Mouse (Mus musculus): ENCODE measurements around the gene Cd8a.
"Not testable (repeated sequence)": the region's sequence is repeated elsewhere in the genome, so short reads cannot be mapped to it uniquely, and the experiment has no call there.

Gene Cd8a

GRCm38 (mm10) chr6:71373249-71373775, at the start of gene Cd8a:
Cd8a (plus strand) TSS chr6:71373427.
- no peak for DNase-seq (ENCODE audit: extremely low spot score, low spot score)

- DNase-seq (ENCODE audit: extremely low spot score, low spot score): no peak
Observed at GRCm38 (mm10) chr6:71324816-71325215, 48.4 kb upstream of the Cd8a start.

GRCm38 (mm10) chr6:71329881-71330280, 43.3 kb upstream of the Cd8a start:
- no peak for DNase-seq (ENCODE audit: extremely low spot score, low spot score)

- no peak for DNase-seq (ENCODE audit: extremely low spot score, low spot score)
Observed at GRCm38 (mm10) chr6:71330486-71330885, 42.7 kb upstream of the Cd8a start.

- DNase-seq (ENCODE audit: extremely low spot score, low spot score): not testable (repeated sequence)
Observed at GRCm38 (mm10) chr6:71331491-71331890, 41.7 kb upstream of the Cd8a start.

GRCm38 (mm10) chr6:71332236-71332965, 40.8 kb upstream of the Cd8a start:
- no peak for DNase-seq (ENCODE audit: extremely low spot score, low spot score)

- no peak for DNase-seq (ENCODE audit: extremely low spot score, low spot score)
Observed at GRCm38 (mm10) chr6:71333031-71333430, 40.2 kb upstream of the Cd8a start.

GRCm38 (mm10) chr6:71333578-71334273, 39.5 kb upstream of the Cd8a start:
- DNase-seq (ENCODE audit: extremely low spot score, low spot score): no peak

- no peak for DNase-seq (ENCODE audit: extremely low spot score, low spot score)
Observed at GRCm38 (mm10) chr6:71337666-71338065, 35.6 kb upstream of the Cd8a start.

GRCm38 (mm10) chr6:71338941-71339340, 34.3 kb upstream of the Cd8a start:
- DNase-seq (ENCODE audit: extremely low spot score, low spot score): no peak

- DNase-seq (ENCODE audit: extremely low spot score, low spot score): no peak
Observed at GRCm38 (mm10) chr6:71339351-71339750, 33.9 kb upstream of the Cd8a start.

- DNase-seq (ENCODE audit: extremely low spot score, low spot score): no peak
Observed at GRCm38 (mm10) chr6:71341179-71341578, 32.0 kb upstream of the Cd8a start.

GRCm38 (mm10) chr6:71348006-71348405, 25.2 kb upstream of the Cd8a start:
- DNase-seq (ENCODE audit: extremely low spot score, low spot score): no peak

GRCm38 (mm10) chr6:71351201-71351600, 22.0 kb upstream of the Cd8a start:
- DNase-seq (ENCODE audit: extremely low spot score, low spot score): no peak

GRCm38 (mm10) chr6:71352201-71352600, 21.0 kb upstream of the Cd8a start:
- DNase-seq (ENCODE audit: extremely low spot score, low spot score): no peak

GRCm38 (mm10) chr6:71352866-71353427, 20.3 kb upstream of the Cd8a start:
- no peak for DNase-seq (ENCODE audit: extremely low spot score, low spot score)

GRCm38 (mm10) chr6:71353722-71354121, 19.5 kb upstream of the Cd8a start:
- no peak for DNase-seq (ENCODE audit: extremely low spot score, low spot score)

GRCm38 (mm10) chr6:71357493-71357892, 15.7 kb upstream of the Cd8a start:
- no peak for DNase-seq (ENCODE audit: extremely low spot score, low spot score)

GRCm38 (mm10) chr6:71360221-71360620, 13.0 kb upstream of the Cd8a start:
- no peak for DNase-seq (ENCODE audit: extremely low spot score, low spot score)

GRCm38 (mm10) chr6:71360751-71361150, 12.5 kb upstream of the Cd8a start:
- no peak for DNase-seq (ENCODE audit: extremely low spot score, low spot score)

GRCm38 (mm10) chr6:71361156-71361670, 12.0 kb upstream of the Cd8a start:
- no peak for DNase-seq (ENCODE audit: extremely low spot score, low spot score)

- no peak for DNase-seq (ENCODE audit: extremely low spot score, low spot score)
Observed at GRCm38 (mm10) chr6:71363995-71364394, 9.2 kb upstream of the Cd8a start.

All from neural tube, embryonic 10.5 days (tissue).